Mouse (Mus musculus) testis, adult 2 months (tissue): ENCODE measurements around the gene Mdc1.

Source experiments
- CTCF ChIP-seq: fragments of 200-500 bp; IDR thresholded peaks from 2 replicates; pipeline ENCODE4 v1.5.1; 2012; ENCODE audit warnings: low read depth, mild to moderate bottlenecking, inconsistent platforms, low read length, moderate library complexity; ENCODE audit not compliant: control insufficient read depth, insufficient read depth, insufficient replicate concordance
- POLR2A ChIP-seq: fragments of 200-500 bp; IDR thresholded peaks from 2 replicates; pipeline ENCODE4 v1.6.1; 2012; ENCODE audit warnings: low read depth, mild to moderate bottlenecking, inconsistent platforms, low read length, moderate library complexity; ENCODE audit not compliant: control insufficient read depth

- TF ChIP-seq CTCF (peak; percentile 91), POLR2A (no peak)
Measured at GRCm38 (mm10) chr17:35873774-35874519, 32.6 kb downstream of the Mdc1 start.
